Mouse (Mus musculus) midbrain, embryonic 12.5 days (tissue): Measurements from ENCODE around the gene 2610507B11Rik. TPM values are rescaled to one million over a fixed set of nuclear protein-coding genes. Genes with fewer than 3 reads are reported as not detected.
A peak's percentile ranks its signal among the peaks of the same experiment; 100 is the strongest.

ENCODE experiments used
- ATAC-seq: fragments of 200-750 bp; cut with Nextera tagmentation; 2 replicates; pipeline ENCODE4 v1.8.0; 2017; ENCODE audit warnings: low read depth, moderate TSS enrichment, moderate library complexity; ENCODE audit not compliant: low FRiP score
- H3K27ac ChIP-seq: fragments of 300-500 bp; sonication (generic); replicated peaks from 2 replicates; pipeline ENCODE4 v1.5.1; 2016; ENCODE audit warnings: mild to moderate bottlenecking
- H3K27me3 ChIP-seq: fragments of 300-500 bp; sonication (generic); 2 replicates; pipeline ENCODE4 v1.6.1; 2016; ENCODE audit warnings: mild to moderate bottlenecking
- H3K36me3 ChIP-seq: fragments of 300-500 bp; sonication (generic); 2 replicates; pipeline ENCODE4 v1.6.1; 2016
- H3K4me1 ChIP-seq: fragments of 300-500 bp; sonication (generic); 2 replicates; pipeline ENCODE4 v1.6.1; 2016
- H3K4me2 ChIP-seq: fragments of 300-500 bp; sonication (generic); replicated peaks from 2 replicates; pipeline ENCODE4 v1.6.1; 2016; ENCODE audit warnings: mild to moderate bottlenecking, moderate library complexity
- H3K4me3 ChIP-seq: fragments of 300-500 bp; sonication (generic); 2 replicates; pipeline ENCODE4 v1.5.1; 2016; ENCODE audit warnings: mild to moderate bottlenecking
- H3K9ac ChIP-seq: fragments of 300-500 bp; sonication (generic); replicated peaks from 2 replicates; pipeline ENCODE4 v1.6.1; 2016; ENCODE audit warnings: mild to moderate bottlenecking, moderate library complexity
- H3K9me3 ChIP-seq: fragments of 300-500 bp; sonication (generic); 2 replicates; pipeline ENCODE4 v1.6.1; 2016; ENCODE audit warnings: mild to moderate bottlenecking
- WGBS: fragments of 180-500 bp; shearing (Covaris S2); methylation state at CpG from one replicate; pipeline ENCODE4 v1.1.7; 2016; 5-methylcytosine and 5-hydroxymethylcytosine counted together
- polyA plus RNA-seq: library from polyadenylated mRNA; unstranded; fragments of >200 nt; fragmentation: Nextera tagmentation; extraction: Ambion mirVana; gene quantifications from 2 replicates; pipeline ENCODE4 v1.2.1, GENCODE M21; 2016

Gene 2610507B11Rik
- polyA plus RNA-seq, 1 experiment from 2014 or later, result 80.0 TPM

GRCm38 (mm10) chr11:78294585-78294984 is 33.0 kb downstream of the 2610507B11Rik start:
- Histone ChIP-seq H3K4me3 (no peak overlapping the region), H3K9ac (no peak overlapping the region), H3K4me2 (no peak overlapping the region), H3K27ac (no peak overlapping the region), H3K9me3 (no peaks in the 10 kb centered on the region), H3K4me1 (no peaks in the 10 kb centered on the region), H3K36me3 (peaks cover 28% of the 10 kb centered on the region), H3K27me3 (no peaks in the 10 kb centered on the region)
- WGBS, result 93% methylated on average over 6 of the region's 6 CpGs
- no peak for ATAC-seq

- Histone ChIP-seq H3K27ac (peak overlapping the region; percentile 20; the same call in 1 of the 2 replicates), H3K4me1 (peaks cover 11% of the 10 kb centered on the region; the same call in 1 of the 2 replicates), H3K36me3 (peaks cover 28% of the 10 kb centered on the region), H3K4me3 (peak overlapping the region; percentile 85), H3K27me3 (no peaks in the 10 kb centered on the region), H3K9ac (peak overlapping the region; percentile 31), H3K4me2 (peak overlapping the region; percentile 89), H3K9me3 (no peaks in the 10 kb centered on the region)
- ATAC-seq, result no peak
- 79% methylated on average over 7 of the region's 7 CpGs for WGBS
Observed at GRCm38 (mm10) chr11:78300917-78301316, 39.4 kb downstream of the 2610507B11Rik start.

DNA sequence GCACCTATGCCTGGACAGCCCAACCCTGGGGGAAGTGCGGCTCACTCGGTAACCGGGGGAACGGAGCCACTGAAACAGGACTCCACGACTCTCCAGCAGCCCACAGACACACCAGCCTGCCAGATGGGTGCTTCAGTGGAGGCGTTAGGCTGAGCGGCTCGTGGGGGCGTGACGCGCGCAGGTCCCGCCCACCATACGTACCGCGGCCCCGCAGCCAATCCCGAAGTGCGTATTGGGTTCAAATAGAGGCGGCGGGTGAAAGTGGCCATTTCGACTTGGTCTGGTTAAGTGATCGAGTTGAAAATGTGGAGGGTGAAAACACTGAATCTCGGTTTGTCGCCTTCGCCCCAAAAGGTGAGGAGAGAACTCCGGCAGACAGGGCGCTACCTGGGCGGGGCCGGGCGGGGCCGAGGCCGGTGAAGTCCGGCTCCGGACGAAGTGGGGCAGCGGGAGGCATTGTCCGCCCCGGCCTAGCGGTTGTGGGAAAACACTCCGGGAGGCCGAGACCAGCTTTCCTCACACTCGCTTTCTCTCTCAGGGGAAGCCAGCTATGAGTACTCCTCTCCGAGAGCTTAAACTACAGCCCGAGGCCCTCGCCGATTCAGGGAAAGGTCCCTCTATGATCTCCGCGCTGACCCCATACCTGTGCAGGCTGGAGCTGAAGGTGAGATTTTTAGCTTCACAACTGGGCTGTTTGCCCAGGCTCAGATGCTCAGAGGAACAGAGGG is 40.0 kb downstream of the 2610507B11Rik start, which contains the start of gene Spag5:
TSS of gene Spag5 (plus strand) at position 173 of the 728 bp plus-strand sequence.
- H3K9ac ChIP-seq, result peak within 1 kb of the TSS; percentile 69
- peak within 1 kb of the TSS; percentile 89 for H3K4me2 ChIP-seq
- peaks cover 16% of the 10 kb centered on the region for H3K4me1 ChIP-seq
- no peaks in the 10 kb centered on the region for H3K9me3 ChIP-seq
- peak within 1 kb of the TSS; percentile 61; the same call in 1 of the 2 replicates for H3K27ac ChIP-seq
- WGBS, result under 1% methylated on average over 49 of the region's 49 CpGs
- H3K36me3 ChIP-seq, result peaks cover 34% of the 10 kb centered on the region
- ATAC-seq, result peak; percentile 99
- peak within 1 kb of the TSS; percentile 85 for H3K4me3 ChIP-seq
- no peaks in the 10 kb centered on the region for H3K27me3 ChIP-seq

DNA sequence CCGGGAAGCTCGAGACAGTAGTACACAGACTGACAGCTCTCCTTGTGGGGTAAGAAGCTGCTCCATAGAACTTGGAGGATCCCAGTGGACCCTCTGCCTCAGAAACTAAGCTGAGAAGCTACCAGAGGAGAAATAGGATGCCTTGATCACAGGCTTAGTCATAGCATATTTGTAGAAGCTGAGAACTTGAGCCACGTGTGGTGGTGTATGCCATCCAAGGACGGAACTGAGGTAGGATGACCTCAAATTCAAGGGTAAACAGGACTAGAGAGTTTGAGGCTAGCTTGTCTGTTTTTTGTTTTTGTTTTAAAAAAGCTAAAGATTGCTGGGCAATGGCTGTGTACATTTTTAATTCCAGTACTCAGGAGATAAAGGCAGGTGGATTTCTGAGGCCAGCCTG is 43.7 kb downstream of the 2610507B11Rik start:
- Histone ChIP-seq H3K9ac (no peak overlapping the region), H3K27ac (no peak overlapping the region), H3K27me3 (no peaks in the 10 kb centered on the region), H3K9me3 (no peaks in the 10 kb centered on the region), H3K36me3 (peaks cover 58% of the 10 kb centered on the region), H3K4me2 (no peak overlapping the region; the same call in 1 of the 2 replicates), H3K4me3 (no peak overlapping the region), H3K4me1 (peaks cover 19% of the 10 kb centered on the region)
- no peak for ATAC-seq
- WGBS, result 93% methylated on average over 4 of the region's 4 CpGs

DNA sequence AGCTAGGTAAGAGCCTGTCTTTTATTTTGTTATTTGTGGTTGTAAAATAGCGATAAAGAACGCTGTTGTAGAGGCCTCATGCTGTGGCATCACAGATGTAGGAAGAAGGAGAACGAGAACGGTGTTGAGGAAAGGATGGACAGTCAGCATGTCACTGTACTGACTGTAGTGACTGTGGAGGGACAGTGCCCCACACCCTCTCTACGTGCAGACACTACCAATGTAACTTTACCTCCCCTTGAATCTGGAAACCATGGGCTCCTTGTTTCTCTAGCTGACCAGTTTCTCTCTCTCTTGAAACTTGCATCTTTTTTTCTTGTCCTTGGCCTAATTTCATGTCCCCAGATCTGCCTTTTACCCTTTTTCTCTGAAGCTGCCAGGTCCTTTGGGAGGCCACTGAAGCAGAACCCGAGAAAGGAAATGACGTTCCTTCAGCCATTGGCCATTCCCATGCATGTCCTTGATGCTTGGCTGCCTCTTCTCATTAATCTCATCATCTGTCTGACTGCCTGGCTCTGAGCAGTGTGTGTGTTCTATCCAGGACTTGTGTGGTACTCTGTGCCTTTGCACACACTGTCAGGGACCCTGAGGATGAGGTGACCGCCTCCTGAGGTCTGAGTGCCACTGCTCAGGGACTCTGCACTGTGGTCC is 49.4 kb downstream of the 2610507B11Rik start:
- no peaks in the 10 kb centered on the region for H3K27me3 ChIP-seq
- peaks cover 8% of the 10 kb centered on the region; the same call in 1 of the 2 replicates for H3K4me1 ChIP-seq
- H3K4me3 ChIP-seq, result no peak overlapping the region
- no peak for ATAC-seq
- no peak overlapping the region for H3K9ac ChIP-seq
- no peaks in the 10 kb centered on the region for H3K9me3 ChIP-seq
- WGBS, result 86% methylated on average over 8 of the region's 8 CpGs
- H3K36me3 ChIP-seq, result peaks cover 78% of the 10 kb centered on the region
- H3K27ac ChIP-seq, result no peak overlapping the region
- H3K4me2 ChIP-seq, result no peak overlapping the region

DNA sequence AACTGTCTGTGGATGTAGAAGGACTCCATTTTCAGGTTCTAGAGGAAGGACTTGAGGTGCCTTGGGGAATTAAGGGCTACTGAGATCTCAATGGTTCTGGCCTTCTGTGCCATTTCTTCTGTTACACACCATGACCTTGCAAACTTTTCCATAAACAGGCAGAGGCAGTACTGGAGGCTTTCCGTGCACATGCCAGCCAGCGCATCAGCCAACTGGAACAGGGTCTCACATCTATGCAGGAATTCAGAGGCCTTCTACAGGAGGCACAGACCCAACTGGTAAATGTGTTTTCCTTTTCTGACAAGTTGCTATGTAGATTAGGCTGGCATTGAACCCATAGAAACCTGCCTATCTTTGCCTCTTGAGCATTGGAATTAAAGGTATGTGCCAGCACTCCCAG is 52.1 kb downstream of the 2610507B11Rik start:
- no peak for ATAC-seq
- H3K4me3 ChIP-seq, result no peak overlapping the region
- H3K4me1 ChIP-seq, result no peaks in the 10 kb centered on the region
- WGBS, result 96% methylated on average over 2 of the region's 2 CpGs
- no peak overlapping the region for H3K27ac ChIP-seq
- H3K27me3 ChIP-seq, result no peaks in the 10 kb centered on the region
- H3K36me3 ChIP-seq, result peaks cover 81% of the 10 kb centered on the region
- H3K4me2 ChIP-seq, result no peak overlapping the region
- H3K9me3 ChIP-seq, result no peaks in the 10 kb centered on the region
- H3K9ac ChIP-seq, result no peak overlapping the region

GRCm38 (mm10) chr11:78318411-78318810 is 56.9 kb downstream of the 2610507B11Rik start:
- no peak overlapping the region for H3K9ac ChIP-seq
- H3K4me1 ChIP-seq, result peaks cover 15% of the 10 kb centered on the region; the same call in 1 of the 2 replicates
- no peaks in the 10 kb centered on the region for H3K27me3 ChIP-seq
- WGBS, result 97% methylated on average over 2 of the region's 2 CpGs
- no peak overlapping the region for H3K27ac ChIP-seq
- H3K9me3 ChIP-seq, result no peaks in the 10 kb centered on the region
- H3K4me2 ChIP-seq, result no peak overlapping the region
- no peak overlapping the region for H3K4me3 ChIP-seq
- H3K36me3 ChIP-seq, result peaks cover 90% of the 10 kb centered on the region
- no peak for ATAC-seq

- Histone ChIP-seq H3K9me3 (no peaks in the 10 kb centered on the region), H3K9ac (no peak overlapping the region), H3K4me3 (no peak overlapping the region), H3K27ac (no peak overlapping the region), H3K4me2 (peak overlapping the region; percentile 4; the same call in 1 of the 2 replicates), H3K36me3 (peaks cover 54% of the 10 kb centered on the region), H3K27me3 (no peaks in the 10 kb centered on the region), H3K4me1 (peaks cover 15% of the 10 kb centered on the region; the same call in 1 of the 2 replicates)
- ATAC-seq, result no peak
- WGBS, result 71% methylated on average over 2 of the region's 2 CpGs
Observed at GRCm38 (mm10) chr11:78322076-78322831, 60.7 kb downstream of the 2610507B11Rik start.

GRCm38 (mm10) chr11:78322860-78323259 is 61.3 kb downstream of the 2610507B11Rik start, which contains the start of gene Aldoc:
Aldoc (plus strand) TSS chr11:78322968.
- Histone ChIP-seq H3K27me3 (no peaks in the 10 kb centered on the region), H3K36me3 (peaks cover 48% of the 10 kb centered on the region), H3K9ac (no peak within 1 kb of the TSS), H3K4me2 (peak within 1 kb of the TSS; percentile 4; the same call in 1 of the 2 replicates), H3K27ac (no peak within 1 kb of the TSS), H3K9me3 (no peaks in the 10 kb centered on the region), H3K4me3 (no peak within 1 kb of the TSS), H3K4me1 (peaks cover 15% of the 10 kb centered on the region; the same call in 1 of the 2 replicates)
- ATAC-seq, result no peak
- 7% methylated on average over 15 of the region's 15 CpGs for WGBS

- H3K27me3 ChIP-seq, result no peaks in the 10 kb centered on the region
- no peak overlapping the region for H3K27ac ChIP-seq
Observed at GRCm38 (mm10) chr11:78324000-78324785, 62.6 kb downstream of the 2610507B11Rik start.

GRCm38 (mm10) chr11:78324965-78325364 is 63.4 kb downstream of the 2610507B11Rik start:
- H3K27me3 ChIP-seq, result no peaks in the 10 kb centered on the region
- no peak overlapping the region for H3K9ac ChIP-seq
- WGBS, result 95% methylated on average over 12 of the region's 12 CpGs
- no peaks in the 10 kb centered on the region for H3K9me3 ChIP-seq
- H3K4me3 ChIP-seq, result no peak overlapping the region
- no peak overlapping the region for H3K4me2 ChIP-seq
- no peak for ATAC-seq
- peaks cover 27% of the 10 kb centered on the region for H3K36me3 ChIP-seq
- H3K27ac ChIP-seq, result no peak overlapping the region
- H3K4me1 ChIP-seq, result peaks cover 26% of the 10 kb centered on the region

More at GRCm38 (mm10) chr11:78324000-78324785, 62.6 kb downstream of the 2610507B11Rik start:
- Histone ChIP-seq H3K36me3 (peaks cover 34% of the 10 kb centered on the region), H3K4me3 (no peak overlapping the region), H3K4me2 (no peak overlapping the region), H3K4me1 (peaks cover 21% of the 10 kb centered on the region), H3K9ac (no peak overlapping the region), H3K9me3 (no peaks in the 10 kb centered on the region)
- WGBS, result 89% methylated on average over 15 of the region's 15 CpGs
- no peak for ATAC-seq
